ENCODE assay signal across 1 mouse cellular context in genomic region chr17:78752064-78752463, GRCm38 (mm10).
TF ChIP-seq lines count a peak whose summit lies in the region.

No protein-coding gene starts in this region.

TF ChIP-seq in CH12.LX, 34 proteins besides CTCF, POLR2A, EP300 and RAD21 (continued from another document):
- TF ChIP-seq JUND (conservative IDR thresholded peaks at IDR 0.05; ENCODE audit: low read depth, low read length) (no peak), RCOR1 (conservative IDR thresholded peaks at IDR 0.05; ENCODE audit: low read depth, low read length) (no peak), HCFC1 (IDR thresholded peaks at IDR 0.05; ENCODE audit: low read depth, low read length) (no peak), MAZ (IDR thresholded peaks at IDR 0.05; ENCODE audit: low read depth, low read length) (no peak), GABPA (IDR thresholded peaks at IDR 0.05; ENCODE audit: insufficient replicate concordance, low read depth, low read length) (no peak)
TF ChIP-seq in CH12.LX: peak in this region for 0.
